Mouse (Mus musculus) adipocyte (in vitro differentiated cells): ENCODE data around the gene Nfam1.
A peak's percentile ranks its signal among the peaks of the same experiment; 100 is the strongest.

Source experiments
- DNase-seq: peaks from one replicate; pipeline ENCODE4 v3.0.0-alpha.2; 2016; ENCODE audit warnings: low spot score

Nfam1 gene

GRCm38 (mm10) chr15:82959151-82959550, 74.0 kb downstream of the Nfam1 start:
- DNase-seq, result no peak

GRCm38 (mm10) chr15:82958253-82958701, 74.8 kb downstream of the Nfam1 start:
- no peak for DNase-seq

DNA sequence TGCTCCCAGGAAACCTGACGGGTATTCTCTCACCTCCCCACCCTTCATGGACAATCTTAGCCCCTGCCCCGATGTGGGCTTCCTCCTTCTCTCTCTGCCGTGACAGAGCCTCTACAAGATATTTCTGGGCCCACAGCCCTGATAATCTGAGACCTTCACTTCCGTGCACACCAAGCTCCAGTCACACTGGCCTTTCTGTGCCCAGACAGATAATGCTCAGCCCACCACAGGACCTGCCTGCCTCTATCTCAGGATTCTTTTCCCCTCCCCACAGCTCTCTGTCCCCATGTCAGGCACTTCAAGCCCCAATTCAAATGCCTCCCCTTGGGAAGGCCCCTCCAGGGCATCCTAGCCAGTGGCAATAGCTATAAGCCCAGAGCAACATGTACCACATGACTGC, 76.4 kb downstream of the Nfam1 start:
- no peak for DNase-seq

DNA sequence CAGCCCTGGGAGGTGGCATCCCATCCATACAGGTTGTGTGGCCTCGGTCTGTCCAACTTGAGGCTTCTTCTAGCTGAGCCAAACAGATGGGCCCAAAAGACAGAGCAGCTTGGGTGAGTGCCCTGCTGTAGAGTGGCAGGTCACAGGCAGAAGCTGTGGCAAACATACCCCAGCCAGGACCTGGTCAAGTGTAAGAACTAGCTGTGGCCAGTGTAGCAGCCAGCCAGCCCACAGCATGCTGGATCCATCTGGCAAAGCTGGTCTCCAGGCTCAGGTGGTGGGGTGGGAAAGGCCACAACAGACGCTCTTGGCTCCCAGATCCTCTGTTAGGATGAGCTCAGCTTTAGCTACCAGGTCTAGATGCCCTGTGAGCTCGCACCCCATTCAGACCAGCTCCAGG, 76.8 kb downstream of the Nfam1 start:
- DNase-seq, result no peak

GRCm38 (mm10) chr15:82955286-82955685, 77.8 kb downstream of the Nfam1 start:
- DNase-seq, result no peak

DNA sequence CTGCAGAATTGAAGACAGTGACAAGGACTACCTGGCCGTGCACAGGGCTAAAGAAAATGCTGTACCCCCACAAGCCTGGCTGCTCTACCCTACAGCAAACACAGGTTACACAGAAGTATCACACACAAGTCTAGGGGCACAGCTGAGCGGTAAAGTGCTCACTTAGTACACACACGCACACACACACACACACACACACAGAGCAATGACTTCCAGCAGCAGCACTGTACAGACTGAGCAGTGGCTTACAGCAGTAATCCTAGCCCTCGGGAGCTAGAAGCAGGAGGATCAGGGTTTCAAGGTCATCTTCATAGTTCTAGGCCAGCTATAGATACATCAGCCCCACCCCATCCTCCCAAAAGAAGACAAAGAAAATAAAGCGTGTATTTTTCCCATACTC, 79.1 kb downstream of the Nfam1 start:
- no peak for DNase-seq

DNA sequence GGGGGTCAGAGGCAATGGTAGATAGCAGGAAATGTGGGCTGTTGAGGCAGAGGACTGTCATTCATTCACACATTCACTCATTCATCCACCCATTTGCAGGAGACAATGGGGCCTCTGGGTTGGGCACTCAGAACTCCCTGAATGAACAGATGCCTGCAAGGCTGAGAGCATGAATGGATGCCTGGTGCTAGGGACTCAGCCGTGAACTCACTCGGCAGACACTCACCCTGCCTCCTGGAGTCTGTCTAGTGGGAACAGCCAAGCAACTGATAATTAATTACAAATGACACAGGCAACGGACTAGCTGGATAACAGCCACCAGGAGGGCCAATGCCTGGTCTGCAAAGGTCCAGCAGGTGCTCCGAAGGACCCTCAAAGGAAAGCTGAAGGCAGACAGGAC, 80.0 kb downstream of the Nfam1 start:
- DNase-seq, result no peak

DNA sequence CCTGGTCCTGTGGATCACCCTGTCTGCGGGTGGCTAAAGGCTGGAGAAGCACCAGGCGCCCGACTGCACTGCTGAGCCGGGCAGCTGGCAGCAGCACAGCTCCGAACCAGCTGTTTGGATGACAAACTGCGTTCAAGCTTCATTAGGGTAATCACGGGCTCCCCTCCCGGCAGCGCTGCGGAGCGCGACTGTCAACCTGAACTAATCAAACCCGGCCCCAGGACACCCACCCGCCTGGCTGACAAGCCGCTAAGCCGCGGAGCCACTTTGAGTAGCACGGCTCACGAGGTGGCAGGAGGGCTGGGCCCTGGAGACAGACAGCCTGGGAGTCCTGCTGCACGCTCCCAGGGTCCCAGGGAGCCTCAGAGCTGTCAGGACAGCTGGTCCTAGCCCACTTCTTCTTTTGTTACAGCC, 80.8 kb downstream of the Nfam1 start:
- DNase-seq, result no peak

GRCm38 (mm10) chr15:82950246-82950645, 82.9 kb downstream of the Nfam1 start:
- peak; percentile 69 for DNase-seq

DNA sequence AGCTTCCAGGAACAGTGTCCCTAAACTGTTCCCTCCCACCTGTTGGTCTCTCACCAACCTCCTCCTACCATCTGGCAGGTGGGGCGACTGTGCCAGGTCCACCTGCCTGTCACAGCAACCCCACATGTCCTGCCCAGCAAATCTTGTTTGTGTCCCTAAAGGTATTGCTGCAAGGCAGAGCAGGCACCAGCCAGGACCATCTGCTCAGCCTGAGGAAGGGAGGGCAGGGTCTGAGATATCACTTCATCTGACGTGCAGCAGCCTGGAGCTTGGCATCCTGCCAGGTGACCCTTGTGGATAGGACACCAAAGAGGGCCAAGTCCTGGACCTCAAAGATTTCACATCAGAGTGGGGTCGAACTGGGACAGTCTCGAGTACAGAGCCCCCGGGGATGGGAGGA, 85.7 kb downstream of the Nfam1 start:
- no peak for DNase-seq

DNA sequence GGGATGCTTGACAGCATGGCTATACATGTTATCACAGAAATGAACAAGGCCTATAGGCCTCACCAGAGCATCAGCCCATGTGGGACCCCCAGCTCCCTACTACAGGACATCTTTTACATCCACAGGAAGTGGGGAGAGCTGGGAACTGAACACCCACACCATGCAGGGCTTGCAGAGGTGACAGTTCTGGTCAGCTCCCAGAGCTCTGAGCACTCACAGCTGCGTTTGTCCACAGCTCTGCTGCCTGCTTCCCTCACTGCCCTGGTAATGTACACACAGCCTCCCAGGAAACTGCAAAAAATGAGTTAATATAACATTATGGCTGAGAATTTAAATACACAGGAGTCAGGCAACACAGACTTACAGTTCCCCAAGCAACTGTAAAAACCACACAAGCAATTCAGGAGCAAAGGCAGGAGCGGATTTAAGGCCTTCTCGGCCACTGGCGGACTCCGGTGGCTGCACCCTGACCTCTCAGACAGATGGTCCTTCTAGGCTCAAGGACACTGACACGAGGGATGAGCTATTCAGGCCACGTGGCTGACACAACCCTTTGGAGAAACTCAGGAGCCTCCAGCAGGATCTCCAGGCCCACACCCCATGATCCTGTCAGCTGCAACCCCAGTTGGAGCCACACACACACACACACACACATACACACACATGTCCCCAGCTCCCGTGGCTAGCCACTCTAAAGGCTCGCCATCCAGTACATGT, 88.5 kb downstream of the Nfam1 start:
- no peak for DNase-seq
